Mouse (Mus musculus) layer of hippocampus, postnatal 36 days (tissue): ENCODE measurements around the gene Olfr789. TPM values are rescaled to one million over a fixed set of nuclear protein-coding genes. Genes with fewer than 3 reads are reported as not detected.

Experiments
- DNase-seq, 2 experiments: peaks; one replicate each; pipeline ENCODE4 v3.0.0; 2022
- total RNA-seq, 2 experiments: library from RNA; stranded (reverse); gene quantifications; 2 replicates each; pipeline ENCODE4 v1.2.3; 2021

The Olfr789 gene
- not detected for total RNA-seq

DNA sequence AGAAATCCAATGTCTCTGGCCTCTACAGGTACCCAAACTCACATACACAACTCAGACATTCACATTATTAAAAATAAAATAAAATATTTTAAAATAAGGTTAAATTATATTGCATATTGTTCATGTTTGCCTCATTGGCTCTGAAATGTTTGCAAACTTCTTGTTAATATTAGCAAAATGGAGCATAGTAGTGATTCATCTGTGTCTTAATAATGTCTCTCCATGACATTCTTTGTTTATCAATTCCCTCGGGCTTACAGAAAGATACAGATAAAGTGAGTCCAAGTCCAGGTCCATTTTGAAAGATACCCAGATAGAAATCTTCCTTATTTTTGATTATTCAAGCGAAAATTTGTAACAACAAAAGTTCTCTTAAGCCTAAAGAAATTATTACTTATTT lies at the start of gene Olfr789:
Gene Olfr789 (plus strand): TSS at position 301 of the 400 bp plus-strand sequence.
- no peak for DNase-seq

DNA sequence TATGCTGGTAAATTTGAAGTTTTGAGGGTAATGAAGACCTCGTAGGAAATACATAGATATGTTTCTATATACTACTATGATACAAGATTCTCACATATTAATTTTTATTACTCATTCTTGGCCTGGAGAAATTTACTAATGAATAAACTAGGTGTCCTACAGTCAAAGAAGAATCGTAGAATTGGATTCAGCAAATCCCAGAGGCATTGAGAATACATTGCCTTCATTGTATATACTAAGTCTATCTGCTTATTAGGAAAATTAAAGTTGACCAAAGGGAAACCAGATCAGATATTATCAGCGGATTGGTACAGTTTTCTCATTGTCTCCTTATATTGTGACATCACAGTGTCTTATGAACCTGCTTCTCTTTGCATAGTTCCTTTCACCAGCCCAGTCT lies 23.0 kb upstream of the Olfr789 start, which contains the start of gene Olfr787:
Gene Olfr787 (plus strand): TSS at position 301 of the 400 bp plus-strand sequence.
- no peak for DNase-seq

DNA sequence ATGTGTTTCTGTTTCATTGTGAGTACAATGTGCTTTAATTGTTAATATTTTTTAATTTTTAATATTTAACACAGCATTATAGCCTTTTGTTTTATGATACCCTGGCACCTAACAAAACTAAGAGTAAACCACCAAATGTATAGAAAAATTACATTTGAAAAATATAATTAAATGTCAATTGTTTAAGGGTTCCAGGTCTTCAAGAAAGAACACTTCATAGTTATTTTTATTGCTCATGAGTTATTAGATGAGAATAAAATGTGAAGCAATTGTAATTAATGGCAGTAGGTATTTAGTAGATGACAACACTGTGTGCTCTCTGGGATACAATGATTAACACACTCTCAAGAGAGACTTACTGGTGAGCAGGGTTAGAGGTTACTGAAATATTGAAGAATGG lies 13.9 kb upstream of the Olfr789 start, which contains the start of gene Olfr788:
Gene Olfr788 (plus strand): TSS at position 301 of the 400 bp plus-strand sequence.
- no peak for DNase-seq

GRCm38 (mm10) chr10:129473256-129473655 lies 11.3 kb upstream of the Olfr789 start:
- no peak for DNase-seq

- no peak for DNase-seq
Observed at GRCm38 (mm10) chr10:129473723-129474122, 10.8 kb upstream of the Olfr789 start.

GRCm38 (mm10) chr10:129490101-129490500 lies 5.5 kb downstream of the Olfr789 start:
- DNase-seq: no peak

GRCm38 (mm10) chr10:129498192-129498591 lies 13.6 kb downstream of the Olfr789 start, which contains the start of gene Olfr790:
Gene Olfr790, plus strand, starts transcription at chr10:129498492.
- DNase-seq: no peak

DNA sequence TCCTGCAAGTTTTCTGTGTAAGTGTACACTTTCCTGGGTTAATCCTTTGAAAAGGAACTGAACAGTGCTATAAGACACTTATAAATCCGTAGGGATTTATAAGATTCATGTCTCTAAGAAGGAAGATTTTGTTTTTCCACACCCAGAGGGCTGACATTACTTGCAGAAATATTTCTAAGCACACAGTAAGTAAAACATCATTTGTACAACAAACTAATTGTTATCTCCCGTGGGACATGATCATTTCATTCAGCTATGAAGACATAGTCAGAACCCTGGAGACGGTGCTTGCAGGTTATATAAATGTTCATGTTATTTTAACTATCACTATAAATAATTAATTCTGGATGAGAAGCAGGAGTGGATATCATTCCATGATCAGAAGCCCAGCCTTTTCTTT lies 36.9 kb downstream of the Olfr789 start, which contains the start of gene Olfr791:
Gene Olfr791 (plus strand): TSS at position 301 of the 400 bp plus-strand sequence.
- DNase-seq: no peak

- DNase-seq: no peak
Observed at GRCm38 (mm10) chr10:129538862-129539261, 54.3 kb downstream of the Olfr789 start, which contains the start of gene Olfr792. Gene Olfr792, plus strand, starts transcription at chr10:129539162.

Other genes with a start within 250 kb of the Olfr789 start
- gene Olfr774, start 248.5 kb upstream of the Olfr789 start, total RNA-seq: not detected
- gene Olfr775, start 236.3 kb upstream of the Olfr789 start, total RNA-seq: not detected
- not detected for gene Olfr776, start 225.6 kb upstream of the Olfr789 start, total RNA-seq
- not detected for gene Olfr777, start 213.3 kb upstream of the Olfr789 start, total RNA-seq
- gene Olfr780, start 166.6 kb upstream of the Olfr789 start, total RNA-seq: not detected
- gene Olfr781, start 155.9 kb upstream of the Olfr789 start, total RNA-seq: not detected
- gene Olfr782, start 135.9 kb upstream of the Olfr789 start, total RNA-seq: not detected
- gene Olfr784, start 100.7 kb upstream of the Olfr789 start, total RNA-seq: under 1 TPM; 0.15 TPM
- not detected for gene Olfr785, start 79.3 kb upstream of the Olfr789 start, total RNA-seq
- gene Olfr786, start 57.4 kb upstream of the Olfr789 start, total RNA-seq: not detected
- gene Olfr787, start 22.9 kb upstream of the Olfr789 start, total RNA-seq: not detected
- not detected for gene Olfr788, start 13.8 kb upstream of the Olfr789 start, total RNA-seq
- not detected for gene Olfr790, start 13.7 kb downstream of the Olfr789 start, total RNA-seq
- gene Olfr791, start 37.0 kb downstream of the Olfr789 start, total RNA-seq: not detected
- not detected for gene Olfr792, start 54.4 kb downstream of the Olfr789 start, total RNA-seq
- gene Olfr794, start 82.9 kb downstream of the Olfr789 start, total RNA-seq: not detected
- not detected for gene Olfr796, start 127.8 kb downstream of the Olfr789 start, total RNA-seq
- not detected for gene Olfr798, start 143.2 kb downstream of the Olfr789 start, total RNA-seq
- gene Olfr799, start 152.7 kb downstream of the Olfr789 start, total RNA-seq: not detected
- gene Olfr800, start 172.9 kb downstream of the Olfr789 start, total RNA-seq: not detected
- gene Olfr801, start 189.1 kb downstream of the Olfr789 start, total RNA-seq: not detected
- gene Olfr802, start 203.4 kb downstream of the Olfr789 start, total RNA-seq: under 1 TPM in 1 of 2 experiments, not detected in 1; 0.05 TPM
- not detected for gene Olfr803, start 209.5 kb downstream of the Olfr789 start, total RNA-seq
- not detected for gene Olfr804, start 218.5 kb downstream of the Olfr789 start, total RNA-seq
- gene Olfr805, start 244.6 kb downstream of the Olfr789 start, total RNA-seq: not detected